In the genomic region with DNA sequence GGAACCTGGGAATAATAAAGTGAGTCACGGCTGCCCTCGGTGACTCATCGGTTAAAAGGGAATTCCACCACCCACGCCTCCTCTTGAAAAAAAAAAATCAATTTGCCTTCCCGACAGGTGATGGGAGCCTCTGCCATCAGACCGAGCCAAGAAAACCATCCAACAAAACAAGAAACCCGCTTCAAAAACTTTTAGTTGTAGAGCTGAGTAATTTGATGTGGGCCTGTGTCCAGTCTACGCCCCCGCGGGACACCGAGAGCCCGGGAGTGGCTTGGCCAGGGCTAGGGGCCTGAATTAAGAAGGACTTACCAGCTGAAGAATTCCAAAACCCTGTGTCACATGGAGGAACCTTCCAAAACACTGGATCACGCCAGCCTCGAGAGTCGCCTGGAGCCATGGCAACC, we compare ENCODE assay signal across 11 mouse cellular contexts.
DNase-seq lines count a peak whose midpoint lies in the region; ATAC-seq lines count a peak whose summit lies in the region.
"Had no signal": no experiment of that assay in that cellular context is flagged by ENCODE, and none has a peak within 500 bp of the region (broad histone marks: within the 10 kb centered on the region; RNA-seq: fewer than 3 reads in every experiment).

No protein-coding gene starts in this region.

- H3K9me3 ChIP-seq in hindbrain, embryonic 14.5 days (ENCODE audit: control insufficient read depth, low read length), result no peaks in the 10 kb centered on the region
- H3K9me3 ChIP-seq: embryonic facial prominence, embryonic 12.5 days; heart, embryonic 15.5 days had no signal

- intact Hi-C loops in left cerebral cortex, postnatal 4 days (cut with DNase I), result no loop called here
- intact Hi-C loops in left cerebral cortex, postnatal 14 days (cut with DNase I), result no loop called here
- intact Hi-C loops in gastrocnemius, postnatal 36 days (cut with DNase I), result loop anchor here (5.0 kb wide), 1 partner anchor 46 kb away; no protein-coding TSS in a partner anchor

- H3K36me3 ChIP-seq in hindbrain, embryonic 14.5 days (replicated peaks; ENCODE audit: control insufficient read depth, insufficient read depth), result no peaks in the 10 kb centered on the region
- H3K36me3 ChIP-seq: embryonic facial prominence, embryonic 12.5 days; heart, embryonic 15.5 days had no signal

- H3K4me1 ChIP-seq in hindbrain, embryonic 14.5 days (replicated peaks; ENCODE audit: control insufficient read depth, insufficient read depth, low read length), result no peaks in the 10 kb centered on the region
- H3K4me1 ChIP-seq: embryonic facial prominence, embryonic 12.5 days had no signal

- H3K4me3 ChIP-seq in hindbrain, embryonic 14.5 days (replicated peaks; ENCODE audit: low read length), result no peak overlapping the region
- H3K4me3 ChIP-seq: embryonic facial prominence, embryonic 12.5 days; heart, embryonic 15.5 days had no signal

- 71% methylated on average over 15 of the region's 15 CpGs for WGBS in hindbrain, embryonic 14.5 days

- no peak for ATAC-seq in hindbrain, embryonic 14.5 days (ENCODE audit: low FRiP score)

- H3K27me3 ChIP-seq in hindbrain, embryonic 14.5 days (ENCODE audit: control insufficient read depth, insufficient read depth, low read length), result no peaks in the 10 kb centered on the region
- H3K27me3 ChIP-seq: embryonic facial prominence, embryonic 12.5 days; heart, embryonic 15.5 days had no signal

- no peak overlapping the region for H3K9ac ChIP-seq in hindbrain, embryonic 14.5 days
- H3K9ac ChIP-seq: embryonic facial prominence, embryonic 12.5 days; heart, embryonic 15.5 days; lung, embryonic 14.5 days had no signal

- no peak overlapping the region for H3K27ac ChIP-seq in hindbrain, embryonic 14.5 days
- H3K27ac ChIP-seq: embryonic facial prominence, embryonic 12.5 days; heart, embryonic 15.5 days had no signal

- DNase-seq in adrenal gland, adult (ENCODE audit: inconsistent age in 2 of 2, low spot score in 1 of 2), result peak; percentile 66 to 78
- no peak for DNase-seq in adrenal gland, postnatal 4 days (ENCODE audit: low spot score in 2 of 2)
- peak; percentile 22 for DNase-seq in left cerebral cortex, postnatal 4 days
- DNase-seq in left cerebral cortex, postnatal 14 days (ENCODE audit: low spot score in 2 of 2), result no peak
- DNase-seq in gastrocnemius, postnatal 36 days, result peak; percentile 78 to 80
- peak; percentile 86 for DNase-seq in skeletal muscle tissue, adult 2 months (ENCODE audit: low read depth, low spot score)
- DNase-seq in hindbrain, embryonic 14.5 days (ENCODE audit: low spot score), result no peak
- no peak for DNase-seq in spleen, postnatal 14 days (ENCODE audit: low spot score in 2 of 2)
- DNase-seq: lung, embryonic 14.5 days had no signal

- H3K4me2 ChIP-seq in hindbrain, embryonic 14.5 days (replicated peaks), result no peak overlapping the region
- H3K4me2 ChIP-seq: embryonic facial prominence, embryonic 12.5 days; heart, embryonic 15.5 days; lung, embryonic 14.5 days had no signal

Comparison
In these comparisons a context has a peak if more than half of its experiments do, and no peak if none do; other contexts are left out.
1. DNase-seq: peak in adrenal gland, adult (2 of 2), left cerebral cortex, postnatal 4 days (single experiment), gastrocnemius, postnatal 36 days (2 of 2) and skeletal muscle tissue, adult 2 months (single experiment); none in adrenal gland, postnatal 4 days (0 of 2), left cerebral cortex, postnatal 14 days (0 of 2), hindbrain, embryonic 14.5 days (single experiment) and spleen, postnatal 14 days (0 of 2).